ENCODE assay signal across 7 mouse cellular contexts in genomic region chr13:67637294-67638007, GRCm38 (mm10). TPM values are rescaled to one million over a fixed set of nuclear protein-coding genes. Genes with fewer than 3 reads are reported as not detected.
A peak's percentile ranks its signal among the peaks of the same experiment; 100 is the strongest.
DNase-seq lines count a peak whose midpoint lies in the region; ATAC-seq lines count a peak whose summit lies in the region.

Gene Gm49345, minus strand, starts transcription at chr13:67637769.
Gene Zfp729a, minus strand, starts transcription at chr13:67637791.

- 0% methylated on average over 19 of the region's 19 CpGs for WGBS in intestine, embryonic 15.5 days
- WGBS in midbrain, embryonic 10.5 days, result under 1% methylated on average over 19 of the region's 19 CpGs

- no peaks in the 10 kb centered on the region for H3K4me1 ChIP-seq in intestine, embryonic 15.5 days (replicated peaks)
- H3K4me1 ChIP-seq in midbrain, embryonic 10.5 days, result peaks cover 7% of the 10 kb centered on the region; the same call in 1 of the 2 replicates

- H3K4me2 ChIP-seq in intestine, embryonic 15.5 days (replicated peaks), result peak within 1 kb of the TSS; percentile 56

- peak within 1 kb of the TSS; percentile 85 for H3K4me3 ChIP-seq in intestine, embryonic 15.5 days (replicated peaks)
- H3K4me3 ChIP-seq in midbrain, embryonic 10.5 days, result peak within 1 kb of the TSS; percentile 76

- H3K9ac ChIP-seq in intestine, embryonic 15.5 days, result peak within 1 kb of the TSS; percentile 81

- peak; percentile 90 for DNase-seq in adrenal gland, adult 2 months
- peak; percentile 84 for DNase-seq in embryo, embryonic 11.5 days (ENCODE audit: low read depth, low spot score)
- peak; percentile 65 to 69 for DNase-seq in gastrocnemius, postnatal 36 days
- peak; percentile 89 to 95 for DNase-seq in left cerebral cortex, postnatal 25 days (ENCODE audit: low spot score in 2 of 2)
- peak; percentile 73 for DNase-seq in midbrain, embryonic 10.5 days (ENCODE audit: low spot score)
- DNase-seq in right cerebral cortex, postnatal 4 days, result peak; percentile 67

- peak; percentile 100 for ATAC-seq in intestine, embryonic 15.5 days

- intact Hi-C loops in gastrocnemius, postnatal 36 days (cut with DNase I), result loop anchor here (2.0 to 10.0 kb wide), 3 partner anchors 45 to 207 kb away; no protein-coding TSS in a partner anchor
- intact Hi-C loops in left cerebral cortex, postnatal 25 days (cut with DNase I), result loop anchor here (1.0 to 5.0 kb wide), 3 partner anchors 28 to 205 kb away; partner anchors contain the start of gene Zfp729b

- no peaks in the 10 kb centered on the region for H3K36me3 ChIP-seq in intestine, embryonic 15.5 days
- H3K36me3 ChIP-seq in midbrain, embryonic 10.5 days, result no peaks in the 10 kb centered on the region

- peak within 1 kb of the TSS; percentile 77 for H3K27ac ChIP-seq in intestine, embryonic 15.5 days
- peak within 1 kb of the TSS; percentile 84 for H3K27ac ChIP-seq in midbrain, embryonic 10.5 days (replicated peaks)

- no peaks in the 10 kb centered on the region for H3K9me3 ChIP-seq in intestine, embryonic 15.5 days
- no peaks in the 10 kb centered on the region for H3K9me3 ChIP-seq in midbrain, embryonic 10.5 days (replicated peaks)

- no peaks in the 10 kb centered on the region for H3K27me3 ChIP-seq in intestine, embryonic 15.5 days (replicated peaks)
- no peaks in the 10 kb centered on the region for H3K27me3 ChIP-seq in midbrain, embryonic 10.5 days (ENCODE audit: low read depth, poor library complexity, severe bottlenecking)

RNA-seq across cellular contexts. Expression of gene Gm49345, which starts in this region (rescaled TPM):
- total RNA-seq in adrenal gland, adult 2 months (2021), result 1 to 10 TPM; 1.2 to 1.3 TPM
- polyA plus RNA-seq in adrenal gland, adult 2 months (2012; rRNA removed), result not detected in 2 replicates
- total RNA-seq in gastrocnemius, postnatal 36 days (2021), result under 1 TPM; 0.22 to 0.41 TPM
- polyA plus RNA-seq in intestine, embryonic 15.5 days (2015; fragmentation: Nextera tagmentation; extraction: Ambion mirVana), result not detected in 2 replicates
- 1 to 10 TPM; 1.2 to 1.8 TPM for total RNA-seq in left cerebral cortex, postnatal 25 days (2021)
- polyA plus RNA-seq in midbrain, embryonic 10.5 days (2016; fragmentation: Nextera tagmentation; extraction: Ambion mirVana), result not detected in 2 replicates

RNA-seq across cellular contexts. Expression of gene Zfp729a, which starts in this region (rescaled TPM):
- total RNA-seq in adrenal gland, adult 2 months (2021), result 1 to 10 TPM; 6.0 to 6.5 TPM
- 0.12 and 0.29 TPM in 2 replicates for polyA plus RNA-seq in adrenal gland, adult 2 months (2012; rRNA removed)
- 1 to 10 TPM; 2.3 to 3.2 TPM for total RNA-seq in gastrocnemius, postnatal 36 days (2021)
- polyA plus RNA-seq in intestine, embryonic 15.5 days (2015; fragmentation: Nextera tagmentation; extraction: Ambion mirVana), result 2.6 TPM in 2 replicates
- 10 to 100 TPM in 1 of 2 experiments, 1 to 10 TPM in 1; 8.7 to 10.3 TPM for total RNA-seq in left cerebral cortex, postnatal 25 days (2021)
- polyA plus RNA-seq in midbrain, embryonic 10.5 days (2016; fragmentation: Nextera tagmentation; extraction: Ambion mirVana), result 2.2 and 3.3 TPM in 2 replicates

Comparison
In these comparisons a context has a peak if more than half of its experiments do, and no peak if none do; other contexts are left out.
1. Peak in every context shown above with its lines: DNase-seq, ATAC-seq, H3K4me3 ChIP-seq and H3K27ac ChIP-seq.